Mouse (Mus musculus) intestine, postnatal 0 days (tissue): ENCODE measurements around the gene Lpar3. TPM values are rescaled to one million over a fixed set of nuclear protein-coding genes. Genes with fewer than 3 reads are reported as not detected.
A peak's percentile ranks its signal among the peaks of the same experiment; 100 is the strongest.

ENCODE experiments used
- ATAC-seq: fragments of 200-750 bp; cut with Nextera tagmentation; 2 replicates; pipeline ENCODE4 v1.8.0; 2017; ENCODE audit warnings: mild to moderate bottlenecking, moderate TSS enrichment, moderate library complexity
- H3K27ac ChIP-seq: fragments of 300-500 bp; sonication (generic); 2 replicates; pipeline ENCODE4 v1.5.1; 2014; ENCODE audit warnings: mild to moderate bottlenecking, low read depth, low read length, moderate library complexity
- H3K27me3 ChIP-seq: fragments of 300-500 bp; sonication (generic); replicated peaks from 2 replicates; pipeline ENCODE4 v1.6.1; 2014; ENCODE audit warnings: low read length, mixed read lengths; ENCODE audit not compliant: control insufficient read depth, insufficient read depth
- H3K36me3 ChIP-seq: fragments of 300-500 bp; sonication (generic); 2 replicates; pipeline ENCODE4 v1.6.1; 2014; ENCODE audit warnings: mild to moderate bottlenecking, moderate library complexity; ENCODE audit not compliant: control insufficient read depth, insufficient read depth
- H3K4me1 ChIP-seq: fragments of 300-500 bp; sonication (generic); replicated peaks from 2 replicates; pipeline ENCODE4 v1.6.1; 2014; ENCODE audit warnings: antibody characterized with exemption, low read length, mixed read lengths; ENCODE audit not compliant: control insufficient read depth, insufficient read depth
- H3K4me2 ChIP-seq: fragments of 300-500 bp; sonication (generic); replicated peaks from 2 replicates; pipeline ENCODE4 v1.6.1; 2014; ENCODE audit warnings: low read depth, mild to moderate bottlenecking, moderate library complexity
- H3K4me3 ChIP-seq: fragments of 300-500 bp; sonication (generic); 2 replicates; pipeline ENCODE4 v1.5.1; 2014; ENCODE audit warnings: low read depth, low read length
- H3K9ac ChIP-seq: fragments of 300-500 bp; sonication (generic); 2 replicates; pipeline ENCODE4 v1.6.1; 2014; ENCODE audit warnings: mild to moderate bottlenecking, low read depth, low read length
- H3K9me3 ChIP-seq: fragments of 300-500 bp; sonication (generic); 2 replicates; pipeline ENCODE4 v1.6.1; 2016; ENCODE audit warnings: mixed run types; ENCODE audit not compliant: control insufficient read depth
- CTCF ChIP-seq: sonication (generic); IDR thresholded peaks from 2 replicates; pipeline ENCODE4 v1.5.1; 2016; ENCODE audit warnings: low read depth, mild to moderate bottlenecking, control low read depth, antibody characterized with exemption, moderate library complexity
- WGBS: fragments of 180-500 bp; shearing (Covaris S2); extraction: QIAGEN DNeasy Blood & Tissue Kit; methylation state at CpG from one replicate; pipeline ENCODE4 v1.1.7; 2014; 5-methylcytosine and 5-hydroxymethylcytosine counted together
- polyA plus RNA-seq: library from polyadenylated mRNA; unstranded; fragments of >200 nt; fragmentation: Nextera tagmentation; extraction: Ambion mirVana; gene quantifications from 2 replicates; pipeline ENCODE4 v1.2.1, GENCODE M21; 2015

The Lpar3 gene
- polyA plus RNA-seq, 1 experiment from 2014 or later = 10.7 TPM

DNA sequence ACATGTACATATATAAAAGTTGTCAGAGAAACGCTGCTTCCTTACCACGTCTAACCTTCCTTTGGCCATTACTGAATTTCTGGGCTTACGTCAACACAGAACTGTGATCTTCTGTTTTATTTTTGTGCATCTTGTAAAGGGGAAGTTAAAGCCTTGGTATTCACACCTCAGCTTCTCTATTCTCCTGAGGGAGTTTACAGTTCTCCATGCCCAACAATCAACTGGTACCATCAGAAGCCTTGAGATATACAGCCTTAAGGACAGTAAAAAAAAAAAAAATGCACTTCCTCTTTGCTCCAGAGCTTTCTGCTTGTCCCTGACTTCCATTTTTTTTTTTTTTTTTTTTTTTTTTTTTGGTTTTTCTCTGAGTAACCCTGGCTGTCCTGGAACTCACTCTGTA is 4.2 kb upstream of the Lpar3 start:
- H3K9ac ChIP-seq = no peak overlapping the region
- no peak overlapping the region for H3K27ac ChIP-seq
- peaks cover 2% of the 10 kb centered on the region; the same call in 1 of the 2 replicates for H3K27me3 ChIP-seq
- no peaks in the 10 kb centered on the region for H3K36me3 ChIP-seq
- WGBS = 85% methylated on average over 3 of the region's 3 CpGs
- H3K4me1 ChIP-seq = no peaks in the 10 kb centered on the region
- H3K4me2 ChIP-seq = no peak overlapping the region
- no peaks in the 10 kb centered on the region for H3K9me3 ChIP-seq
- TF ChIP-seq CTCF = no peak
- ATAC-seq = no peak
- H3K4me3 ChIP-seq = no peak overlapping the region

DNA sequence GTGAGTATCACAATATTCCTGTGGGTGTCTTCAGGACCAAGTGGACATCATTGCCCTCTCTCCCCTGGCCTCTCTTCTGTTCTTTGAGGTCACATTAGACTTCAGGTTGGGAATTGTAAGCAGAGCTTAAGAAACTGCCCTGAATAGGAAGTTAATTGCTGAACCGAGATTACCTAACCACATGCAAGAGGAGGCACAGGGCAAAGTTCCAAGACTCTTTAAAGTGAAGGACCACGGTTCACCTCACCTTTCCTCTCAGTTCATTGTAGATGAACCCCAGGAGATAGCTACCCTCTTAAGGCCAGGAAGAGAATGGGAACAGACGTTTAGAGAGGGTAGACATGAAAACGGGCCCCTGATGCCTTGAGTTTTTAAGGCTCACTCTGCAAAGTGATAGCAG is 3.5 kb downstream of the Lpar3 start:
- peak; percentile 59 for ATAC-seq
- 0 out of 2 replicates have a peak, but pooled peaks cover 8% of the 10 kb centered on the region for H3K4me1 ChIP-seq
- no peaks in the 10 kb centered on the region for H3K36me3 ChIP-seq
- H3K27ac ChIP-seq = peak overlapping the region; percentile 62
- peaks cover 12% of the 10 kb centered on the region for H3K27me3 ChIP-seq
- H3K9ac ChIP-seq = no peak overlapping the region
- no peak overlapping the region for H3K4me2 ChIP-seq
- no peaks in the 10 kb centered on the region for H3K9me3 ChIP-seq
- TF ChIP-seq CTCF = no peak
- H3K4me3 ChIP-seq = no peak overlapping the region
- WGBS = 36% methylated on average over 4 of the region's 4 CpGs

DNA sequence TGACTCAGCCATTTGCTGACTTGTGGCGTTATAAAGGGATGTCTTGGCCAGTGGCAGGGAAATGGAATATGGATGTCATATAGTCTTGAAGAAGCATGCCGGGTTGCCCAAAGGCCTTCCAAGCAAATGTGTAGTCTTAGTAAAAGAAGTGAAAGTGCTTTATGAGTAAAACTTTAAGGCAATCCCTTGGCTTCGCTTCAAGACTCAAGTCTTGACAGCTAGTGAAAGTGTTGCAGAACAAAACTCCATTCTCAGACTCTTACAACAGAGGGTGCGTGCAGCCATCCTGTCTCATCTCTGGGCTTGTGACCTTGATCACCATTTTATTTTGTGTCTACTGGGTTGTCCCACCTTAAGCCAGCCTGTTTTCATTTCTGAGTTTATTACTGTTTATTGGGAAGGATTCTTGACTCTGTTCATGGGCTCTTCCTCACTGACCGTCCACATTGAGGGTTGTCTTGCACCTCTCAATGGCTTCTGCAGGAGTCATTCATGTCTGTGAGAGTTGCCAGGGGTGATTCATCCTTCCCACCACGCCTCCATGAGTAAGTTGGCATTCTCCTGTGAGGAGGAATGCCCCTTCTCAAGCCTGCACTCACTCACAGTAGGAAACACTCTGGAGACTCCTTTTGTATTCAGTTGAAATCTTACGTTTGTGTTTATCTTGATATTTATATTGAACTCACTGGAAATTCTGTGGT is 4.4 kb downstream of the Lpar3 start:
- H3K36me3 ChIP-seq = no peaks in the 10 kb centered on the region
- peaks cover 12% of the 10 kb centered on the region for H3K27me3 ChIP-seq
- TF ChIP-seq CTCF = no peak
- H3K4me2 ChIP-seq = no peak overlapping the region
- no peak overlapping the region for H3K9ac ChIP-seq
- H3K9me3 ChIP-seq = no peaks in the 10 kb centered on the region
- ATAC-seq = no peak
- H3K4me3 ChIP-seq = no peak overlapping the region
- H3K4me1 ChIP-seq = 0 out of 2 replicates have a peak, but pooled peaks cover 8% of the 10 kb centered on the region
- WGBS = 74% methylated on average over 7 of the region's 7 CpGs
- H3K27ac ChIP-seq = no peak overlapping the region

DNA sequence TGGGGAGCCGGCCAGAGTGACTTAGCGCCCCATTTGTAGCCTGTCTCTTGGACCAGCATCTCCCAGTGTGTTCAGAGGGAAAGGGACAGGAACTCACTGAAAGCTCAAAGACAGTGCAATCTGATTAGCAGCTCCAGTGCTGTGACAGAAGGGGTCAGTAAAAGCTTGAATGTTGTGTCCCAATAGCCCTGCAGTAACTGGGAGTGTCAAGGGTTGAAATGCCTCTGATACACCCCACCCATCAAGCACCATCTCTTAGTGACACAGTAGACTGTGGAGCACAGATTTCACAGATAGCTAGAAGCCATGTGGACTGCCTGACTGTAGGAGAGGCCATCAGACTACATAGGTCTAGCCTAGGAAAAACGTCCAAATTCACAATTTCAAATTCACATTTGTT is 6.7 kb downstream of the Lpar3 start:
- no peak for ATAC-seq
- H3K27me3 ChIP-seq = 0 out of 2 replicates have a peak, but pooled peaks cover 1% of the 10 kb centered on the region
- WGBS = 60% methylated on average over 3 of the region's 3 CpGs

DNA sequence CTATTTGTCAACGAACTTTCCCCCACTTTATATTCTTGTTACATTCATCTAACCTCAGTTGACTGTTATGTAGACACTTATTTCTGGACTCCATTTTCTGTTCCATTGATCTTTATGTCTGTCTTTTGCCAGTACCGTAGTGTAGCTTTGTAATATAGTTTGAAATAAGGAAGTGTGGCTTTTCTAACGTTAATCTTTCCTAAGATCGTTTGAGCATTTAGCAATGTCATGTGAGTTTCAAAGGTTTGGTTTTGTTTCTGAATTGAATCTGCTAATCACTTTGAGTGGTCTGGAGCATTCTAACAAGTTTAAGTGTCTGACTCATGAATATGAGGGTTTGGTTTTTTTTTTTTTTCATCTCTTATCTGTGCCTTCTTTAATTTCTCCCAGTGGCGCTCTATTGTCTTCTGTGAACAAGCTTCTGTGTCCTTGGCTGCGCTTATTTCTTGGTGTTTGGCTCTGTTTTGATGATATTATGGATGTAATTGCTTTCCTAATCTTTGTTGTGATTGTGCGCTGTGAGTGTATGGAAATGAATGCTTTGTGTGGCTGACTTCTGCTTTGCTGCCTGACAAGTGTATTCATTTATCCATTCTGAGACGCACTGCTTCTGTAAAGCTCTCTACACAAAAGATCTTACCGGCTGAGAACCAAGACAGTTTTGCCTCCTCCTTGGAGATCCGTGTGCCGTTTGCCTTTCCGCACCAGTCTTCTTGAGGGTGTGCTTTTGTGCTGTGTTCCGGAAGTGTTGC is 8.0 kb downstream of the Lpar3 start:
- no peaks in the 10 kb centered on the region for H3K27me3 ChIP-seq
- no peak for ATAC-seq
- H3K4me2 ChIP-seq = no peak overlapping the region
- 71% methylated on average over 13 of the region's 13 CpGs for WGBS
- H3K9ac ChIP-seq = no peak overlapping the region
- H3K27ac ChIP-seq = no peak overlapping the region
- no peaks in the 10 kb centered on the region for H3K36me3 ChIP-seq
- no peak overlapping the region for H3K4me3 ChIP-seq
- H3K9me3 ChIP-seq = no peaks in the 10 kb centered on the region
- H3K4me1 ChIP-seq = 0 out of 2 replicates have a peak, but pooled peaks cover 8% of the 10 kb centered on the region
- TF ChIP-seq CTCF = no peak

More for the DNA sequence above, 6.7 kb downstream of the Lpar3 start:
- peak; percentile 52 for TF ChIP-seq CTCF
- Histone ChIP-seq H3K9ac (no peak overlapping the region), H3K36me3 (no peaks in the 10 kb centered on the region), H3K9me3 (no peaks in the 10 kb centered on the region), H3K4me3 (no peak overlapping the region), H3K4me1 (0 out of 2 replicates have a peak, but pooled peaks cover 8% of the 10 kb centered on the region), H3K4me2 (no peak overlapping the region), H3K27ac (no peak overlapping the region)

DNA sequence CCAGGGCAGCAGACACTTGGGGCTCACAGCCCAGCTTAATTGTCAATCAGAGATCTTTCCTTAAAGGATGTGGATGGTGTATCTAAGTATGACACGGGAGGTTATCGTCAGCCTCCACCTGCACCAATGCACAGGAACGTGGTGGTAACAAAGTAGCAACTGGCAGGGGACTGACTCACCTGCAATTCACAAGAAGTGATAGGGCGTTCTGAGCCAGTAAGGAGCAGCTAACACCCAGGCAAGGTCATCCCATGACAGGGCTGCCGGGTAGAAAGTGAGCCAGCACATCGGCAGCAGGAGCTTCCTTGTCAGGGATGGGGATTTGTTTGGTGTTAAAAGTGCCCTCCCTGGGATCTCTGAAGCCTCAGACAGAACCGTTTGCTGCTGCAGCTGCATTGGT is 11.9 kb downstream of the Lpar3 start:
- 35% methylated on average over 7 of the region's 7 CpGs for WGBS
- ATAC-seq = peak; percentile 58; the same call in 1 of the 2 replicates
- no peaks in the 10 kb centered on the region for H3K4me1 ChIP-seq

More for the DNA sequence above, 11.9 kb downstream of the Lpar3 start:
- H3K9ac ChIP-seq = no peak overlapping the region
- no peak overlapping the region for H3K27ac ChIP-seq
- TF ChIP-seq CTCF = no peak
- H3K27me3 ChIP-seq = no peaks in the 10 kb centered on the region
- H3K36me3 ChIP-seq = no peaks in the 10 kb centered on the region
- no peak overlapping the region for H3K4me3 ChIP-seq
- H3K9me3 ChIP-seq = no peaks in the 10 kb centered on the region
- no peak overlapping the region for H3K4me2 ChIP-seq
